Mouse (Mus musculus) MEL (cell line): Measurements from ENCODE around the gene Polr2e.
A peak's percentile ranks its signal among the peaks of the same experiment; 100 is the strongest.

Source experiments
- CTCF ChIP-seq, 3 experiments: IDR thresholded peaks in 2 of 3; conservative IDR thresholded peaks in 1 of 3; 2 replicates each; pipeline ENCODE4 v1.5.1; 2011 to 2012; ENCODE audit warnings: low read length in 3 of 3, low read depth in 2 of 3, mild to moderate bottlenecking in 2 of 3, improper control_type of control experiment in 1 of 3, inconsistent platforms in 1 of 3, mixed read lengths in 1 of 3, moderate library complexity in 1 of 3; ENCODE audit not compliant: control insufficient read depth in 1 of 3, insufficient read depth in 1 of 3, poor library complexity in 1 of 3, severe bottlenecking in 1 of 3
- GATA1 ChIP-seq: IDR thresholded peaks from 2 replicates; pipeline ENCODE4 v1.6.1; 2011; ENCODE audit warnings: low read depth, low read length, improper control_type of control experiment
- SMC3 ChIP-seq: IDR thresholded peaks from 2 replicates; pipeline ENCODE4 v1.6.1; 2011; ENCODE audit warnings: low read depth, low read length, improper control_type of control experiment
- ZC3H11A ChIP-seq: IDR thresholded peaks from 2 replicates; pipeline ENCODE4 v1.6.1; 2012; ENCODE audit warnings: low read depth, mild to moderate bottlenecking, inconsistent platforms, low read length, improper control_type of control experiment
- ZNF384 ChIP-seq: IDR thresholded peaks from 2 replicates; pipeline ENCODE4 v1.6.1; 2012; ENCODE audit warnings: low read depth, mild to moderate bottlenecking, inconsistent platforms, low read length, improper control_type of control experiment

- 0 out of 2 replicates have a peak, but pooled peaks have one; percentile 16 for TF ChIP-seq ZNF384
- no peak for TF ChIP-seq ZC3H11A
- no peak for TF ChIP-seq CTCF (IDR thresholded peaks at IDR 0.05 in 2 of 3, conservative IDR thresholded peaks at IDR 0.05 in 1 of 3; ENCODE audit: control insufficient read depth in 1 of 3, insufficient read depth in 1 of 3, low read depth in 2 of 3, low read length in 3 of 3, poor library complexity in 1 of 3, severe bottlenecking in 1 of 3)
- no peak for TF ChIP-seq GATA1
- no peak for TF ChIP-seq SMC3
Measured at GRCm38 (mm10) chr10:80050885-80051617, 11.5 kb upstream of the Polr2e start.
